Mouse (Mus musculus) embryonic facial prominence, embryonic 13.5 days (tissue): Measurements from ENCODE around the gene Nudt17. TPM values are rescaled to one million over a fixed set of nuclear protein-coding genes. Genes with fewer than 3 reads are reported as not detected.
"Not testable (repeated sequence)": the region's sequence is repeated elsewhere in the genome, so short reads cannot be mapped to it uniquely, and the experiment has no call there.

Experiments
- ATAC-seq: fragments of 200-750 bp; cut with Nextera tagmentation; 2 replicates; pipeline ENCODE4 v1.8.0; 2017; ENCODE audit warnings: low read depth; ENCODE audit not compliant: insufficient number of reproducible peaks, insufficient read depth, low FRiP score, low TSS enrichment
- H3K27ac ChIP-seq: fragments of 300-500 bp; sonication (generic); 2 replicates; pipeline ENCODE4 v1.5.1; 2015; ENCODE audit warnings: moderate library complexity, mild to moderate bottlenecking, inconsistent platforms
- H3K27me3 ChIP-seq: fragments of 300-500 bp; sonication (generic); 2 replicates; pipeline ENCODE4 v1.6.1; 2015; ENCODE audit warnings: mild to moderate bottlenecking, inconsistent platforms
- H3K36me3 ChIP-seq: fragments of 300-500 bp; sonication (generic); 2 replicates; pipeline ENCODE4 v1.6.1; 2015; ENCODE audit warnings: mild to moderate bottlenecking, inconsistent platforms
- H3K4me1 ChIP-seq: fragments of 300-500 bp; sonication (generic); 2 replicates; pipeline ENCODE4 v1.6.1; 2015; ENCODE audit warnings: inconsistent platforms
- H3K4me2 ChIP-seq: fragments of 300-500 bp; sonication (generic); 2 replicates; pipeline ENCODE4 v1.6.1; 2015; ENCODE audit warnings: moderate library complexity, mild to moderate bottlenecking, inconsistent platforms
- H3K4me3 ChIP-seq: fragments of 300-500 bp; sonication (generic); 2 replicates; pipeline ENCODE4 v1.5.1; 2015; ENCODE audit warnings: mild to moderate bottlenecking, inconsistent platforms
- H3K9ac ChIP-seq: fragments of 300-500 bp; sonication (generic); 2 replicates; pipeline ENCODE4 v1.6.1; 2015; ENCODE audit warnings: mild to moderate bottlenecking, inconsistent platforms
- H3K9me3 ChIP-seq: fragments of 300-500 bp; sonication (generic); 2 replicates; pipeline ENCODE4 v1.6.1; 2016; ENCODE audit warnings: inconsistent platforms
- WGBS: fragments of 180-500 bp; shearing (Covaris S2); methylation state at CpG from one replicate; pipeline ENCODE4 v1.1.7; 2015; ENCODE audit warnings: mixed read lengths; 5-methylcytosine and 5-hydroxymethylcytosine counted together
- polyA plus RNA-seq: library from polyadenylated mRNA; unstranded; fragments of >200 nt; fragmentation: Nextera tagmentation; extraction: Ambion mirVana; gene quantifications from 2 replicates; pipeline ENCODE4 v1.2.1, GENCODE M21; 2015

Gene Nudt17
- polyA plus RNA-seq, 1 experiment from 2014 or later = 16.5 TPM

GRCm38 (mm10) chr3:96667316-96667715 is 41.0 kb downstream of the Nudt17 start:
- Histone ChIP-seq H3K27ac (no peak overlapping the region), H3K4me1 (peaks cover 23% of the 10 kb centered on the region), H3K4me3 (no peak overlapping the region), H3K36me3 (no peaks in the 10 kb centered on the region), H3K27me3 (no peaks in the 10 kb centered on the region), H3K9me3 (no peaks in the 10 kb centered on the region), H3K9ac (no peak overlapping the region), H3K4me2 (no peak overlapping the region)
- no peak for ATAC-seq
- WGBS = 53% methylated on average over 1 of the region's 1 CpGs

- Histone ChIP-seq H3K4me1 (peaks cover 23% of the 10 kb centered on the region), H3K27me3 (no peaks in the 10 kb centered on the region), H3K36me3 (no peaks in the 10 kb centered on the region), H3K4me3 (no peak overlapping the region), H3K27ac (no peak overlapping the region), H3K9ac (no peak overlapping the region), H3K9me3 (no peaks in the 10 kb centered on the region), H3K4me2 (no peak overlapping the region)
- 97% methylated on average over 5 of the region's 5 CpGs for WGBS
- no peak for ATAC-seq
Measured at GRCm38 (mm10) chr3:96666916-96667315, 41.4 kb downstream of the Nudt17 start.

GRCm38 (mm10) chr3:96665732-96666363 is 42.5 kb downstream of the Nudt17 start:
- not testable (repeated sequence) for ATAC-seq, H3K9me3 ChIP-seq, H3K27me3 ChIP-seq, H3K9ac ChIP-seq, H3K4me3 ChIP-seq, H3K4me2 ChIP-seq, H3K27ac ChIP-seq, H3K36me3 ChIP-seq
- WGBS = 88% methylated on average over 7 of the region's 7 CpGs
- H3K4me1 ChIP-seq = peaks cover 23% of the 10 kb centered on the region

- WGBS = 6% methylated on average over 18 of the region's 18 CpGs
- peak overlapping the region; percentile 58 for H3K4me2 ChIP-seq
- ATAC-seq = peak; percentile 88
- peak overlapping the region; percentile 33 for H3K4me3 ChIP-seq
- H3K27me3 ChIP-seq = no peaks in the 10 kb centered on the region
- H3K9ac ChIP-seq = peak overlapping the region; percentile 61
- H3K36me3 ChIP-seq = no peaks in the 10 kb centered on the region
- peak overlapping the region; percentile 83 for H3K27ac ChIP-seq
- H3K4me1 ChIP-seq = peaks cover 18% of the 10 kb centered on the region
- no peaks in the 10 kb centered on the region for H3K9me3 ChIP-seq
Measured at GRCm38 (mm10) chr3:96663432-96664239, 44.7 kb downstream of the Nudt17 start.

- peaks cover 2% of the 10 kb centered on the region; the same call in 1 of the 2 replicates for H3K36me3 ChIP-seq
- H3K27me3 ChIP-seq = no peaks in the 10 kb centered on the region
- peak overlapping the region; percentile 61; the same call in 1 of the 2 replicates for H3K9ac ChIP-seq
- peak overlapping the region; percentile 83 for H3K27ac ChIP-seq
- 47% methylated on average over 8 of the region's 8 CpGs for WGBS
- H3K4me2 ChIP-seq = peak overlapping the region; percentile 58
- H3K4me3 ChIP-seq = peak overlapping the region; percentile 33; the same call in 1 of the 2 replicates
- no peaks in the 10 kb centered on the region for H3K9me3 ChIP-seq
- no peak for ATAC-seq
- H3K4me1 ChIP-seq = peaks cover 18% of the 10 kb centered on the region
Measured at GRCm38 (mm10) chr3:96662731-96663316, 45.5 kb downstream of the Nudt17 start.

GRCm38 (mm10) chr3:96660901-96661300 is 47.5 kb downstream of the Nudt17 start:
- Histone ChIP-seq H3K36me3 (peaks cover 14% of the 10 kb centered on the region), H3K9me3 (no peaks in the 10 kb centered on the region), H3K9ac (no peak overlapping the region), H3K4me3 (no peak overlapping the region), H3K4me1 (peaks cover 18% of the 10 kb centered on the region), H3K27ac (no peak overlapping the region), H3K27me3 (no peaks in the 10 kb centered on the region), H3K4me2 (no peak overlapping the region)
- no peak for ATAC-seq
- WGBS = 85% methylated on average over 2 of the region's 2 CpGs

Other genes starting within 250 kb of the Nudt17 start
- 1.5 and 1.9 TPM in 2 replicates for gene Hfe2, start 183.4 kb downstream of the Nudt17 start, polyA plus RNA-seq
- gene Txnip, start 150.6 kb downstream of the Nudt17 start, polyA plus RNA-seq = 113 and 137 TPM in 2 replicates
- gene Gm16253, start 131.6 kb downstream of the Nudt17 start, polyA plus RNA-seq = 1.3 and 1.5 TPM in 2 replicates
- 53.7 and 56.7 TPM in 2 replicates for gene Polr3gl, start 114.4 kb downstream of the Nudt17 start, polyA plus RNA-seq
- gene Ankrd34a, start 111.9 kb downstream of the Nudt17 start, polyA plus RNA-seq = 3.1 and 3.2 TPM in 2 replicates
- gene Lix1l, start 107.4 kb downstream of the Nudt17 start, polyA plus RNA-seq = 8.8 and 9.3 TPM in 2 replicates
- 148 and 157 TPM in 2 replicates for gene Rbm8a, start 78.6 kb downstream of the Nudt17 start, polyA plus RNA-seq
- 63.5 and 66.8 TPM in 2 replicates for gene Pex11b, start 73.2 kb downstream of the Nudt17 start, polyA plus RNA-seq
- gene Gm42957, start 73.1 kb downstream of the Nudt17 start, polyA plus RNA-seq = 0.22 and 0.58 TPM in 2 replicates
- gene Itga10, start 63.0 kb downstream of the Nudt17 start, polyA plus RNA-seq = 3.5 and 3.8 TPM in 2 replicates
- gene Ankrd35, start 38.4 kb downstream of the Nudt17 start, polyA plus RNA-seq = 1.3 and 2.1 TPM in 2 replicates
- 71.5 and 75.2 TPM in 2 replicates for gene Pias3, start 12.2 kb downstream of the Nudt17 start, polyA plus RNA-seq
- 33.3 and 34.5 TPM in 2 replicates for gene Polr3c, start 19.1 kb upstream of the Nudt17 start, polyA plus RNA-seq
- gene Rnf115, start 19.1 kb upstream of the Nudt17 start, polyA plus RNA-seq = 47.9 and 53.1 TPM in 2 replicates
- 0.85 TPM in 1 of 2 replicates, not detected in the other for gene Pdzk1, start 120.7 kb upstream of the Nudt17 start, polyA plus RNA-seq
- 0.13 and 0.17 TPM in 2 replicates for gene Cd160, start 120.8 kb upstream of the Nudt17 start, polyA plus RNA-seq
- gene Gja5, start 196.1 kb upstream of the Nudt17 start, polyA plus RNA-seq = 9.7 and 10.6 TPM in 2 replicates
- 39.5 and 47.9 TPM in 2 replicates for gene Gpr89, start 196.8 kb upstream of the Nudt17 start, polyA plus RNA-seq
- gene Gja8, start 217.5 kb upstream of the Nudt17 start, polyA plus RNA-seq = not detected in 2 replicates